Mouse (Mus musculus) intestine, embryonic 15.5 days (tissue): ENCODE results near the gene Emg1. TPM values are rescaled to one million over a fixed set of nuclear protein-coding genes. Genes with fewer than 3 reads are reported as not detected.
"Not testable (repeated sequence)": the region's sequence is repeated elsewhere in the genome, so short reads cannot be mapped to it uniquely, and the experiment has no call there.

Experiments
- ATAC-seq: fragments of 200-750 bp; cut with Nextera tagmentation; 2 replicates; pipeline ENCODE4 v1.8.0; 2017; ENCODE audit warnings: moderate TSS enrichment, moderate library complexity
- H3K27ac ChIP-seq: fragments of 300-500 bp; sonication (generic); 2 replicates; pipeline ENCODE4 v1.5.1; 2015; ENCODE audit warnings: mild to moderate bottlenecking, inconsistent platforms
- H3K27me3 ChIP-seq: fragments of 300-500 bp; sonication (generic); replicated peaks from 2 replicates; pipeline ENCODE4 v1.6.1; 2015; ENCODE audit warnings: inconsistent platforms
- H3K36me3 ChIP-seq: fragments of 300-500 bp; sonication (generic); 2 replicates; pipeline ENCODE4 v1.6.1; 2015; ENCODE audit warnings: inconsistent platforms
- H3K4me1 ChIP-seq: fragments of 300-500 bp; sonication (generic); replicated peaks from 2 replicates; pipeline ENCODE4 v1.6.1; 2015; ENCODE audit warnings: inconsistent platforms
- H3K4me2 ChIP-seq: fragments of 300-500 bp; sonication (generic); replicated peaks from 2 replicates; pipeline ENCODE4 v1.6.1; 2015; ENCODE audit warnings: mild to moderate bottlenecking, inconsistent platforms
- H3K4me3 ChIP-seq: fragments of 300-500 bp; sonication (generic); replicated peaks from 2 replicates; pipeline ENCODE4 v1.5.1; 2015; ENCODE audit warnings: inconsistent platforms
- H3K9ac ChIP-seq: fragments of 300-500 bp; sonication (generic); 2 replicates; pipeline ENCODE4 v1.6.1; 2015; ENCODE audit warnings: inconsistent platforms
- H3K9me3 ChIP-seq: fragments of 300-500 bp; sonication (generic); 2 replicates; pipeline ENCODE4 v1.6.1; 2016; ENCODE audit warnings: inconsistent platforms
- WGBS: fragments of 180-500 bp; shearing (Covaris S2); methylation state at CpG from one replicate; pipeline ENCODE4 v1.1.7; 2015; 5-methylcytosine and 5-hydroxymethylcytosine counted together
- polyA plus RNA-seq: library from polyadenylated mRNA; unstranded; fragments of >200 nt; fragmentation: Nextera tagmentation; extraction: Ambion mirVana; gene quantifications from 2 replicates; pipeline ENCODE4 v1.2.1, GENCODE M21; 2015

Emg1 gene
- polyA plus RNA-seq, 1 experiment from 2014 or later: 231 TPM

DNA sequence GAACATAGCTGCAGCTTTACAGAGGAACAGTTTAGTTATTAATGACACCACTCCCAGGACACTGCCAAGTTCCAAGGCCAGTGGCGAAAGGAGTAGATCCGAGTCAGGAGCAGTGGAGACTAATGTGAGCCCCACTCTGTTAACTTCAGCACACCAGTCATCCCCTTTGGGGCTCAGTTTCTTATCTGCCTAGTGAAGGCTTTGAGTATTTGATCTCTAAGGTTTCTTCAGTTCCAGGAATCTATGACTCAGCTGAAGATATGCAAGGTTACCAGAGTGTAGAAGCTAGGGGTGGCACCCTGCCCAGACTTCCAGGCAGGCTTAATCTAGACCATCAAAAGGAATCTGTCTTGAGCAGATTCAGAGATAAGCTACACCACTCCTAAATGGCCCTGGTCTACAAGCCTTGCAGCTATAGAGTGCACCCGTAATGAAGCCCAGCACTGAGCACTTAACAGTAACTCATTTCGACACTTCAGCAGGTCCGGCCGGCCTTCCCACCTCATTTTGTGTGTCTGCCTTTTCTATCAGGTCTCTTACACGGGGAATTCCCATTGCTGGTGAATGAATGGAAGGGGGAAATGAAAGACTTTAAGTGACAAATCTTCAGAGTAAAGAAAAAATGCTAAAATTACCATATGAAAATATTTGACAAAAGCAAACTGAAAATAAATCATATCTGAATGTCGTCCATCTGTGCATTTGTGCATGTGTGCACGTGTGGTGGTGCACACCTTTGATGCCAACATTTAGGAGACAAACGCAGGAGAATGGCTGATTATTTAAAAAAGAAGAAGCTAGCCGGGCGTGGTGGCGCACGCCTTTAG, 28.2 kb downstream of the Emg1 start:
- H3K4me2 ChIP-seq: peak overlapping the region; percentile 28
- peak overlapping the region; percentile 64 for H3K27ac ChIP-seq
- ATAC-seq: peak; percentile 72
- H3K27me3 ChIP-seq: no peaks in the 10 kb centered on the region
- no peaks in the 10 kb centered on the region for H3K9me3 ChIP-seq
- H3K36me3 ChIP-seq: 0 out of 2 replicates have a peak, but pooled peaks cover 3% of the 10 kb centered on the region
- H3K9ac ChIP-seq: no peak overlapping the region
- H3K4me1 ChIP-seq: peaks cover 19% of the 10 kb centered on the region
- WGBS: 68% methylated on average over 14 of the region's 14 CpGs
- no peak overlapping the region for H3K4me3 ChIP-seq

- H3K9ac ChIP-seq, H3K9me3 ChIP-seq, ATAC-seq, H3K27me3 ChIP-seq, H3K4me3 ChIP-seq, H3K36me3 ChIP-seq, H3K4me2 ChIP-seq: not testable (repeated sequence)
- WGBS: 70% methylated on average over 6 of the region's 6 CpGs
- H3K27ac ChIP-seq: 0 out of 2 replicates have a peak overlapping the region, but pooled peaks have one; percentile 64
- peaks cover 19% of the 10 kb centered on the region for H3K4me1 ChIP-seq
These were observed 29.7 kb downstream of the Emg1 start for GRCm38 (mm10) chr6:124682291-124682690.

GRCm38 (mm10) chr6:124679486-124679885, 32.5 kb downstream of the Emg1 start:
- WGBS: 80% methylated on average over 3 of the region's 3 CpGs
- no peak; the same call in 1 of the 2 replicates for ATAC-seq
- H3K9ac ChIP-seq: no peak overlapping the region
- H3K27me3 ChIP-seq: no peaks in the 10 kb centered on the region
- no peak overlapping the region for H3K4me2 ChIP-seq
- no peaks in the 10 kb centered on the region for H3K9me3 ChIP-seq
- peaks cover 15% of the 10 kb centered on the region for H3K4me1 ChIP-seq
- no peak overlapping the region for H3K4me3 ChIP-seq
- no peaks in the 10 kb centered on the region for H3K36me3 ChIP-seq
- H3K27ac ChIP-seq: 0 out of 2 replicates have a peak overlapping the region, but pooled peaks have one; percentile 1

- peak overlapping the region; percentile 40; the same call in 1 of the 2 replicates for H3K27ac ChIP-seq
- no peaks in the 10 kb centered on the region for H3K27me3 ChIP-seq
- 68% methylated on average over 7 of the region's 7 CpGs for WGBS
- ATAC-seq: peak; percentile 86
- no peak overlapping the region for H3K9ac ChIP-seq
- no peak overlapping the region for H3K4me3 ChIP-seq
- 0 out of 2 replicates have a peak, but pooled peaks cover 3% of the 10 kb centered on the region for H3K36me3 ChIP-seq
- no peaks in the 10 kb centered on the region for H3K9me3 ChIP-seq
- H3K4me1 ChIP-seq: peaks cover 14% of the 10 kb centered on the region
- no peak overlapping the region for H3K4me2 ChIP-seq
These were observed 33.2 kb downstream of the Emg1 start for GRCm38 (mm10) chr6:124678769-124679168.

GRCm38 (mm10) chr6:124676171-124676570, 35.8 kb downstream of the Emg1 start:
- H3K9ac ChIP-seq: no peak overlapping the region
- no peak overlapping the region for H3K27ac ChIP-seq
- H3K4me2 ChIP-seq: no peak overlapping the region
- H3K27me3 ChIP-seq: no peaks in the 10 kb centered on the region
- no peak for ATAC-seq
- H3K4me1 ChIP-seq: peaks cover 5% of the 10 kb centered on the region; the same call in 1 of the 2 replicates
- H3K36me3 ChIP-seq: 0 out of 2 replicates have a peak, but pooled peaks cover 3% of the 10 kb centered on the region
- WGBS: 74% methylated on average over 6 of the region's 6 CpGs
- no peaks in the 10 kb centered on the region for H3K9me3 ChIP-seq
- no peak overlapping the region for H3K4me3 ChIP-seq

GRCm38 (mm10) chr6:124674591-124674990, 37.4 kb downstream of the Emg1 start:
- WGBS: 94% methylated on average over 7 of the region's 7 CpGs
- Histone ChIP-seq H3K36me3 (0 out of 2 replicates have a peak, but pooled peaks cover 3% of the 10 kb centered on the region), H3K9me3 (no peaks in the 10 kb centered on the region), H3K4me3 (no peak overlapping the region), H3K4me2 (no peak overlapping the region), H3K9ac (no peak overlapping the region), H3K4me1 (peaks cover 5% of the 10 kb centered on the region; the same call in 1 of the 2 replicates), H3K27me3 (no peaks in the 10 kb centered on the region), H3K27ac (no peak overlapping the region)
- no peak for ATAC-seq

- Histone ChIP-seq H3K27ac (no peak overlapping the region), H3K4me1 (no peaks in the 10 kb centered on the region), H3K9ac (no peak overlapping the region), H3K9me3 (no peaks in the 10 kb centered on the region), H3K36me3 (0 out of 2 replicates have a peak, but pooled peaks cover 3% of the 10 kb centered on the region), H3K27me3 (no peaks in the 10 kb centered on the region), H3K4me2 (no peak overlapping the region), H3K4me3 (no peak overlapping the region)
- no peak for ATAC-seq
- 92% methylated on average over 9 of the region's 9 CpGs for WGBS
These were observed 38.4 kb downstream of the Emg1 start for GRCm38 (mm10) chr6:124673619-124674018.

DNA sequence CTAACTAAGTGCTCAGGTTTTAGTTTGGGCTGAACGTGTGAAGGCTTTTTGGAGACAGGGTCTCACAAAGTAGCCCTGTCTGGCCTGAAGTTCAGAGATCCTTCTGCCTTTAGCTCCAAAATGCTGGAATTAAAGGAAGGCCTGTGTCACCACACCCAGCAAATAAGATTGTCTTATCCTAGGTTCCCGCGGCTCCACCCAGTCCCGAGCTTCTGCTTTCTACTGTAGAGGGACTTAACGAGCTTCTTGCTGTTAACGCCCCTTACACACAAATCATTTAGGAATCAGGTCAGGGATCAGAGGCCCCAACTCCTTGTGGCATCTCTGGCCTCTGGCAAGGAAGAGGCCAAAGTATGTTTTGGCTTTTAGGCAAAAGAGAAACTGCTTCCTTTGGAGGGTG, 39.9 kb downstream of the Emg1 start:
- ATAC-seq: no peak
- Histone ChIP-seq H3K27ac (0 out of 2 replicates have a peak overlapping the region, but pooled peaks have one; percentile 32), H3K9ac (no peak overlapping the region), H3K9me3 (no peaks in the 10 kb centered on the region), H3K27me3 (no peaks in the 10 kb centered on the region), H3K4me1 (no peaks in the 10 kb centered on the region), H3K4me2 (no peak overlapping the region), H3K36me3 (0 out of 2 replicates have a peak, but pooled peaks cover 3% of the 10 kb centered on the region), H3K4me3 (no peak overlapping the region)
- 63% methylated on average over 6 of the region's 6 CpGs for WGBS

- 92% methylated on average over 7 of the region's 7 CpGs for WGBS
These were observed 41.6 kb downstream of the Emg1 start for GRCm38 (mm10) chr6:124670281-124670900.

GRCm38 (mm10) chr6:124669234-124669859, 42.6 kb downstream of the Emg1 start:
- 79% methylated on average over 11 of the region's 11 CpGs for WGBS
- H3K9me3 ChIP-seq: no peaks in the 10 kb centered on the region

More at GRCm38 (mm10) chr6:124670281-124670900, 41.6 kb downstream of the Emg1 start:
- H3K4me1 ChIP-seq: no peaks in the 10 kb centered on the region
- H3K4me2 ChIP-seq: no peak overlapping the region
- ATAC-seq: no peak
- H3K9ac ChIP-seq: no peak overlapping the region
- H3K27me3 ChIP-seq: no peaks in the 10 kb centered on the region
- H3K4me3 ChIP-seq: no peak overlapping the region
- no peaks in the 10 kb centered on the region for H3K9me3 ChIP-seq
- H3K36me3 ChIP-seq: 0 out of 2 replicates have a peak, but pooled peaks cover 3% of the 10 kb centered on the region
- H3K27ac ChIP-seq: no peak overlapping the region

DNA sequence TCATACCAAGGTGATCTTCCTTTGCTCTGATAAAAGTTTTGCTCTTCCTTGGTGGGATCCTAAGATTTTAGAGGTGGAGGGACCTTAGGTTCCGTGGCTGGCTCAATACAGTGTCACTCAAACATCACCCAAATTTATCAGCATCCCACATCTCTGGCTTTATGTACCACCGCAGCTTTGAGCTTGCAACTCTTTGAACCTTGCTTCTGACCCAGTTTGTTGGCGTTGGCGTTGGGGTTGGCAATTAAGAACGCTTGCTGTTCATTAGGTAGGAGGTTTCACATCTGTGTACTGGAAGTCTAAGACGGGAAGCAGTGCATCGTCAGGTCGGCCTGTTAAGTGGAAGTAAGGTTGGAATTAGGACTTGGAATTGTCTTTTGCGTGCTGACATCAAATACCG, 47.0 kb downstream of the Emg1 start:
- Histone ChIP-seq H3K9me3 (no peaks in the 10 kb centered on the region), H3K27me3 (no peaks in the 10 kb centered on the region), H3K36me3 (no peaks in the 10 kb centered on the region), H3K4me1 (peaks cover 3% of the 10 kb centered on the region; the same call in 1 of the 2 replicates), H3K27ac (no peak overlapping the region), H3K4me3 (no peak overlapping the region), H3K9ac (no peak overlapping the region), H3K4me2 (no peak overlapping the region)
- no peak for ATAC-seq
- WGBS: 93% methylated on average over 10 of the region's 10 CpGs

More at GRCm38 (mm10) chr6:124669234-124669859, 42.6 kb downstream of the Emg1 start:
- Histone ChIP-seq H3K9ac (no peak overlapping the region), H3K4me1 (no peaks in the 10 kb centered on the region; the same call in 1 of the 2 replicates), H3K36me3 (0 out of 2 replicates have a peak, but pooled peaks cover 2% of the 10 kb centered on the region), H3K4me3 (no peak overlapping the region), H3K4me2 (no peak overlapping the region), H3K27ac (no peak overlapping the region), H3K27me3 (no peaks in the 10 kb centered on the region)
- no peak for ATAC-seq

- Histone ChIP-seq H3K4me2 (peak overlapping the region; percentile 73), H3K27ac (no peak overlapping the region), H3K9me3 (no peaks in the 10 kb centered on the region), H3K36me3 (no peaks in the 10 kb centered on the region), H3K4me1 (peaks cover 3% of the 10 kb centered on the region; the same call in 1 of the 2 replicates), H3K9ac (no peak overlapping the region), H3K4me3 (peak overlapping the region; percentile 74), H3K27me3 (no peaks in the 10 kb centered on the region)
- 73% methylated on average over 7 of the region's 7 CpGs for WGBS
- ATAC-seq: no peak
These were observed 47.7 kb downstream of the Emg1 start for GRCm38 (mm10) chr6:124664256-124664655.
